Mouse (Mus musculus) urinary bladder, adult 18-20 months (tissue): ENCODE measurements around the gene Vmn1r126.
"Not testable (repeated sequence)": the region's sequence is repeated elsewhere in the genome, so short reads cannot be mapped to it uniquely, and the experiment has no call there.

Experiments used
- DNase-seq, 2 experiments: peaks; one replicate each; pipeline ENCODE4 v3.0.0; 2022; ENCODE audit warnings: low spot score in 2 of 2, mixed read lengths in 2 of 2

The Vmn1r126 gene

DNA sequence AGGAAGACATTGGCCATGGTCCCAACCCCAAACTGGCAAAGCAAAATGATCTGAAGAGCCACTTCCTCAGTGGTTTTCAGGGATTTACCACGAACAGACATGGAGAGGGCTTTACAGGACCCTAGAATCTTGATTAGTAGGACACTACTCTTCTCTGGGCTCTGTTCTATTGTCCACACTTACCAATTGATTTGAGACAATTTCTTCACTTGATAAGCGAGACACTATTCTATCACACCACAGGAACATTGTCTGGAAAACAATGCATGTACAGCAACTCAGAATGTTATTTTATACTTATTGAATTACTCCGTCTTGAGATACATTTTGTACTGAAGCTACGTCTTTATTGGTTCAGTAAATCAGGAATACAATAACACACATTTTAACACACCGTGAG is at the start of gene Vmn1r126:
Gene Vmn1r126, minus strand, starts transcription at position 101 of the 400 bp plus-strand sequence.
- DNase-seq, result not testable (repeated sequence)

DNA sequence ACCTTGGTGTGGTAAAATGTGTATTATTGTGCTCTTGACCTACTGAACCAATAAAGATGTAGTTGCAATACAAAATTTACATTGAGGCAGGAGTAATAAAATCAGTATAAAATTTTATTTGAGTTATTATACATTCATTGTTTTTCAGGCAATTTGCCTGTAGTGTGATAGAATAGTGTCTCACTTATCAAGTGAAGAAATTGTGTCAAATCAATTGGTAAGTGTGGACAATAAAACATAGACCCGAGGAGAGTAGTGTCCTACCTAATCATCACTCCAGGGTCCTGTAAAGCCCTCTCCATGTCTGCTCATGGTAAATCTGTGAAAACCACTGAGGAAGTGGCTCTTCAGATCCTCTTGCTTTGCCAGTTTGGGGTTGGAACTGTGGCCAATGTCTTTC is 47.8 kb upstream of the Vmn1r126 start, which contains the start of gene Vmn1r128:
Gene Vmn1r128, plus strand, starts transcription at position 301 of the 400 bp plus-strand sequence.
- DNase-seq, result not testable (repeated sequence)

DNA sequence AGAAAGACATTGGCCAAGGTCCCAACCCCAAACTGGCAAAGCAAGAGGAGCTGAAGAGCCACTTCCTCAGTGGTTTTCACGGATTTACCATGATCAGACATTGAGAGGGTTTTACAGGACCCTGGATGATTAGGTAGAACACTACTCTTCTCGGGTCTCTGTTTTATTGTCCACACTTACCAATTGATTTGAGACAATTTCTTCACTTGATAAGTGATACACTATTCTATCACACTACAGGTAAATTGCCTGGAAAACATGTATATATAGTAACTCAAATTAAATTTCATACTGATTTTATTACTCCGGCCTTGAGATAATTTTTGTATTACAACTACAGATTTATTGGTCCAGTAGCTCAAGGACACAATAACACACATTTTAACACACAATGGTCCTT is 18.5 kb upstream of the Vmn1r126 start, which contains the start of gene Vmn1r127:
Gene Vmn1r127, minus strand, starts transcription at position 101 of the 400 bp plus-strand sequence.
- DNase-seq, result not testable (repeated sequence)

DNA sequence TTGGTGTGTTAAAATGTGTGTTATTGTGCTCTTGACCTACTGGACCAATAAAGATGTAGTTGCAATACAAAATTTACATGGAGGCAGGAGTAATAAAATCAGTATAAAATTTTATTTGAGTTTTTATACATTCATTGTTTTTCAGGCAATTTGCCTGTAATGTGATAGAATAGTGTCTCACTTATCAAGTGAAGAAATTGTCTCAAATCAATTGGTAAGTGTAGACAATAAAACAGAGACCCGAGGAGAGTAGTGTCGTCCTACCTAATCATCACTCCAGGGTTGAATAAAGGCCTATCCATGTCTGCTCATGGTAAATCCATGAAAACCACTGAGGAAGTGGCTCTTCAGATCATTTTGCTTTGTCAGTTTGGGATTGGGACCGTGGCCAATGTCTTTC is 29.4 kb downstream of the Vmn1r126 start, which contains the start of gene Vmn1r125:
Gene Vmn1r125, plus strand, starts transcription at position 301 of the 400 bp plus-strand sequence.
- DNase-seq, result not testable (repeated sequence)

DNA sequence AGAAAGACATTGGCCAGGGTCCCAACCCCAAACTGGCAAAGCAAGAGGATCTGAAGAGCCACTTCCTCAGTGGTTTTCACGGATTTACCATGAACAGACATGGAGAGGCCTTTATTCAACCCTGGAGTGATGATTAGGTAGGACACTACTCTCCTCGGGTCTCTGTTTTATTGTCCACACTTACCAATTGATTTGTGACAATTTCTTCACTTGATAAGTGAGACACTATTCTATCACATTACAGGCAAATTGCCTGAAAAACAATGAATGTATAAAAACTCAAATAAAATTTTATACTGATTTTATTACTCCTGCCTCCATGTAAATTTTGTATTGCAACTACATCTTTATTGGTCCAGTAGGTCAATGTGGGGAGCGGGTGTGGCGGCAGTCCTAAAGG is 40.8 kb downstream of the Vmn1r126 start, which contains the start of gene Vmn1r124:
Gene Vmn1r124, minus strand, starts transcription at position 101 of the 400 bp plus-strand sequence.
- DNase-seq, result not testable (repeated sequence)
